Mouse (Mus musculus): ENCODE measurements around the gene Mypn. TPM values are rescaled to one million over a fixed set of nuclear protein-coding genes. Genes with fewer than 3 reads are reported as not detected.

Mypn gene
- polyA plus RNA-seq, 1 experiment, result 7.9 TPM

- no peak overlapping the region for H3ac ChIP-seq (ENCODE audit: control insufficient read depth, insufficient read length)
- no peaks in the 10 kb centered on the region for H3K36me3 ChIP-seq (ENCODE audit: control insufficient read depth, insufficient read depth)
- TF ChIP-seq MAX (IDR thresholded peaks at IDR 0.05; ENCODE audit: low read depth), result no peak
- TF ChIP-seq MYOG (IDR thresholded peaks at IDR 0.05; ENCODE audit: control insufficient read depth in 1 of 3, insufficient read depth in 1 of 3, insufficient read length in 2 of 3, low read depth in 2 of 3), result no peak
- no peak for TF ChIP-seq CEBPB (IDR thresholded peaks at IDR 0.05; ENCODE audit: insufficient read depth, poor library complexity, severe bottlenecking)
- no peak for TF ChIP-seq MYOD1 (IDR thresholded peaks at IDR 0.05; ENCODE audit: control insufficient read depth in 1 of 3, insufficient read length in 2 of 3, low read depth in 2 of 3)
- no peak for TF ChIP-seq POLR2A (IDR thresholded peaks at IDR 0.05; ENCODE audit: insufficient read length, low read depth)
- no peak for TF ChIP-seq SRF (IDR thresholded peaks at IDR 0.05; ENCODE audit: control insufficient read depth, insufficient read length, low read depth)
- no peak for TF ChIP-seq TCF3 (IDR thresholded peaks at IDR 0.05; ENCODE audit: insufficient read length, low read depth)
- no peak for TF ChIP-seq POLR2AphosphoS2 (IDR thresholded peaks at IDR 0.05; ENCODE audit: insufficient read length, low read depth)
- no peak for TF ChIP-seq E2F4 (IDR thresholded peaks at IDR 0.05; ENCODE audit: insufficient read depth)
- no peak for TF ChIP-seq REST (IDR thresholded peaks at IDR 0.05; ENCODE audit: insufficient read depth, insufficient read length)
- no peak for TF ChIP-seq TCF12 (IDR thresholded peaks at IDR 0.05; ENCODE audit: insufficient read depth, poor library complexity, severe bottlenecking)
- TF ChIP-seq USF1 (IDR thresholded peaks at IDR 0.05; ENCODE audit: low read depth), result no peak
These were observed 83.8 kb downstream of the Mypn start for GRCm38 (mm10) chr10:63119916-63120315.

GRCm38 (mm10) chr10:63117583-63117982 lies 86.2 kb downstream of the Mypn start:
- Histone ChIP-seq H3K4me2 (ENCODE audit: low read depth) (no peak overlapping the region), H3K4me3 (no peak overlapping the region), H3K36me3 (ENCODE audit: control insufficient read depth, insufficient read depth) (no peaks in the 10 kb centered on the region), H3K27me3 (ENCODE audit: control insufficient read depth, insufficient read depth, insufficient read length) (no peaks in the 10 kb centered on the region), H3K79me2 (ENCODE audit: control insufficient read depth, insufficient read depth) (no peaks in the 10 kb centered on the region), H3ac (ENCODE audit: control insufficient read depth, insufficient read length) (no peak overlapping the region)
- no peak for TF ChIP-seq CEBPB (IDR thresholded peaks at IDR 0.05; ENCODE audit: insufficient read depth, poor library complexity, severe bottlenecking)
- no peak for TF ChIP-seq POLR2AphosphoS2 (IDR thresholded peaks at IDR 0.05; ENCODE audit: insufficient read length, low read depth)
- no peak for TF ChIP-seq MYOG (IDR thresholded peaks at IDR 0.05; ENCODE audit: control insufficient read depth in 1 of 3, insufficient read depth in 1 of 3, insufficient read length in 2 of 3, low read depth in 2 of 3)
- TF ChIP-seq POLR2A (IDR thresholded peaks at IDR 0.05; ENCODE audit: insufficient read length, low read depth), result no peak
- TF ChIP-seq SRF (IDR thresholded peaks at IDR 0.05; ENCODE audit: control insufficient read depth, insufficient read length, low read depth), result no peak
- no peak for TF ChIP-seq REST (IDR thresholded peaks at IDR 0.05; ENCODE audit: insufficient read depth, insufficient read length)
- TF ChIP-seq TCF3 (IDR thresholded peaks at IDR 0.05; ENCODE audit: insufficient read length, low read depth), result no peak
- TF ChIP-seq USF1 (IDR thresholded peaks at IDR 0.05; ENCODE audit: low read depth), result no peak
- TF ChIP-seq MAX (IDR thresholded peaks at IDR 0.05; ENCODE audit: low read depth), result no peak
- TF ChIP-seq TCF12 (IDR thresholded peaks at IDR 0.05; ENCODE audit: insufficient read depth, poor library complexity, severe bottlenecking), result no peak
- TF ChIP-seq E2F4 (IDR thresholded peaks at IDR 0.05; ENCODE audit: insufficient read depth), result no peak
- TF ChIP-seq MYOD1 (IDR thresholded peaks at IDR 0.05; ENCODE audit: control insufficient read depth in 1 of 3, insufficient read length in 2 of 3, low read depth in 2 of 3), result no peak

More at GRCm38 (mm10) chr10:63119916-63120315, 83.8 kb downstream of the Mypn start:
- no peaks in the 10 kb centered on the region for H3K79me2 ChIP-seq (ENCODE audit: control insufficient read depth, insufficient read depth)
- H3K27me3 ChIP-seq (ENCODE audit: control insufficient read depth, insufficient read depth, insufficient read length), result no peaks in the 10 kb centered on the region
- H3K4me2 ChIP-seq (ENCODE audit: low read depth), result no peak overlapping the region
- H3K4me3 ChIP-seq, result no peak overlapping the region

DNA sequence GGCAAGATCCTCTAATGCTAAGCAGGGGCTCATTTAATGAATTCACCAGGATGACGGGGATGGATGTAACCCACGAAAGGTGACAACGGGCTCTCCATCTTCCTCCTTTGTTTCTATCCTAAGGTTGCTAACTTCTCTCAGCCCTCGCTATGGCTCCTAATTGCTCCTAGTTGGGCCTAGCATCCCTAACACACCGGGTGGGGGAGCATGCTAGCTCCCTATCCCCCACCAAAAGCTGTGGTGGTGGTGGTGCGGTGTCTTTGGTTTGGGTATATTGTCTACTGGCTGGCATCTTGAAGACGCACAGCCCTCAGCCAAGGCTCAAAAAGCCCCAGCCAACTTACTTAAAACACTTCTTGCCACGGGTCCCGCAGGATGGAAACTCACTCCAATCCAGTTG lies 87.4 kb downstream of the Mypn start:
- H3K27me3 ChIP-seq (ENCODE audit: control insufficient read depth, insufficient read depth, insufficient read length), result no peaks in the 10 kb centered on the region
- TF ChIP-seq MAX (IDR thresholded peaks at IDR 0.05; ENCODE audit: low read depth) (no peak), TCF3 (IDR thresholded peaks at IDR 0.05; ENCODE audit: insufficient read length, low read depth) (no peak), TCF12 (IDR thresholded peaks at IDR 0.05; ENCODE audit: insufficient read depth, poor library complexity, severe bottlenecking) (no peak), CEBPB (IDR thresholded peaks at IDR 0.05; ENCODE audit: insufficient read depth, poor library complexity, severe bottlenecking) (no peak), MYOG (IDR thresholded peaks at IDR 0.05; ENCODE audit: control insufficient read depth in 1 of 3, insufficient read depth in 1 of 3, insufficient read length in 2 of 3, low read depth in 2 of 3) (no peak), REST (IDR thresholded peaks at IDR 0.05; ENCODE audit: insufficient read depth, insufficient read length) (no peak), E2F4 (IDR thresholded peaks at IDR 0.05; ENCODE audit: insufficient read depth) (no peak), USF1 (IDR thresholded peaks at IDR 0.05; ENCODE audit: low read depth) (no peak), MYOD1 (IDR thresholded peaks at IDR 0.05; ENCODE audit: control insufficient read depth in 1 of 3, insufficient read length in 2 of 3, low read depth in 2 of 3) (no peak), POLR2AphosphoS2 (IDR thresholded peaks at IDR 0.05; ENCODE audit: insufficient read length, low read depth) (no peak), SRF (IDR thresholded peaks at IDR 0.05; ENCODE audit: control insufficient read depth, insufficient read length, low read depth) (no peak), POLR2A (IDR thresholded peaks at IDR 0.05; ENCODE audit: insufficient read length, low read depth) (no peak)
- no peaks in the 10 kb centered on the region for H3K36me3 ChIP-seq (ENCODE audit: control insufficient read depth, insufficient read depth)
- no peak overlapping the region for H3K4me3 ChIP-seq
- no peak overlapping the region for H3K4me2 ChIP-seq (ENCODE audit: low read depth)
- H3ac ChIP-seq (ENCODE audit: control insufficient read depth, insufficient read length), result no peak overlapping the region
- H3K79me2 ChIP-seq (ENCODE audit: control insufficient read depth, insufficient read depth), result no peaks in the 10 kb centered on the region

DNA sequence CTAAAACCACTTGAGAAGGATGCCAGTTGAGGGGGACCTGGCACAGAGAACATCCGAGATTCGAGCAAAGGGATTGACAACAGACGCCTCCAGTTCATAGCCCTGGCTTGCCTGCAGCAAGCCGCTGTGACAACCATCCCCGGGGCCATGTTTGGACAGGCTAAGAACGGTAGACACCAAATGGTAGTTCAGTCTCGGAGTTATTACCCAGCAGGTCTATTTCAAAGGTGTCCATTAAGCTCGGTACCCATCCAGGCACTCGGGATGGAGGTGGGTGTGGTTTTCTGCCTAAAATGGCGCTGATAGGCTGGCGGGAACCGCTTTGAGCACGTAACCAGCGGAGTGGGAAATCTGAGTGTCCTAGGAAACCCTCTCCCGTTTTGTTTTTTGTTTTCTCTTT lies 87.9 kb downstream of the Mypn start:
- TF ChIP-seq MYOG (IDR thresholded peaks at IDR 0.05; ENCODE audit: control insufficient read depth in 1 of 3, insufficient read depth in 1 of 3, insufficient read length in 2 of 3, low read depth in 2 of 3) (no peak), E2F4 (IDR thresholded peaks at IDR 0.05; ENCODE audit: insufficient read depth) (no peak), POLR2AphosphoS2 (IDR thresholded peaks at IDR 0.05; ENCODE audit: insufficient read length, low read depth) (no peak), CEBPB (IDR thresholded peaks at IDR 0.05; ENCODE audit: insufficient read depth, poor library complexity, severe bottlenecking) (no peak), POLR2A (IDR thresholded peaks at IDR 0.05; ENCODE audit: insufficient read length, low read depth) (no peak), REST (IDR thresholded peaks at IDR 0.05; ENCODE audit: insufficient read depth, insufficient read length) (no peak), SRF (IDR thresholded peaks at IDR 0.05; ENCODE audit: control insufficient read depth, insufficient read length, low read depth) (no peak), MYOD1 (IDR thresholded peaks at IDR 0.05; ENCODE audit: control insufficient read depth in 1 of 3, insufficient read length in 2 of 3, low read depth in 2 of 3) (no peak), TCF3 (IDR thresholded peaks at IDR 0.05; ENCODE audit: insufficient read length, low read depth) (no peak), MAX (IDR thresholded peaks at IDR 0.05; ENCODE audit: low read depth) (no peak), TCF12 (IDR thresholded peaks at IDR 0.05; ENCODE audit: insufficient read depth, poor library complexity, severe bottlenecking) (no peak), USF1 (IDR thresholded peaks at IDR 0.05; ENCODE audit: low read depth) (no peak)
- Histone ChIP-seq H3ac (ENCODE audit: control insufficient read depth, insufficient read length) (no peak overlapping the region), H3K4me2 (ENCODE audit: low read depth) (no peak overlapping the region), H3K79me2 (ENCODE audit: control insufficient read depth, insufficient read depth) (no peaks in the 10 kb centered on the region), H3K36me3 (ENCODE audit: control insufficient read depth, insufficient read depth) (no peaks in the 10 kb centered on the region), H3K4me3 (no peak overlapping the region), H3K27me3 (ENCODE audit: control insufficient read depth, insufficient read depth, insufficient read length) (no peaks in the 10 kb centered on the region)

Measured in myocyte (in vitro differentiated cells).